Mouse (Mus musculus) mature B cell (primary cell): ENCODE measurements around the gene Tmem199.

Source experiments
- in situ Hi-C: fragments of 300-500 bp; cut with MboI; formaldehyde crosslinking; loops from 2 replicates; pipeline ENCODE4 v1.14.3; 2019

The Tmem199 gene

DNA sequence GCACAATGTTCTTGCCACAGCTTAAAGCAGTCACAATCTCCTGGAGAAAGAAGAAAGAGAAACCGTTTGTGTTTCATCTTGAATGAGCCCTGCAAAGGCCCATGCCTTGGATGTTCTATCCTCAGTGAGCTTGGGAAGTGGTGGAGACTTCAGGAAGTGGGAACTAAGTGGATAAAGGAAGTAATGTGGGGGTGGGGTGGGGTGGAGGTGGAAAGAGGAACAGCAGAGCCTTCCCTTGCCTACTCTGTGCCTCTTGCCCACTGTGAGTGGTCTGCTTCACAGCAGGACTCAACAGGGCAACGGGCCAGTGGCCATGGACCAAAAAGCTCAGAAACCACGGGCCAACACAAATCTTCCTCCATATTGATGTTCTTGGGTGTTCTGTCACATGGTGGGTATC is 36.7 kb downstream of the Tmem199 start:
- in situ Hi-C loops: no loop called here

DNA sequence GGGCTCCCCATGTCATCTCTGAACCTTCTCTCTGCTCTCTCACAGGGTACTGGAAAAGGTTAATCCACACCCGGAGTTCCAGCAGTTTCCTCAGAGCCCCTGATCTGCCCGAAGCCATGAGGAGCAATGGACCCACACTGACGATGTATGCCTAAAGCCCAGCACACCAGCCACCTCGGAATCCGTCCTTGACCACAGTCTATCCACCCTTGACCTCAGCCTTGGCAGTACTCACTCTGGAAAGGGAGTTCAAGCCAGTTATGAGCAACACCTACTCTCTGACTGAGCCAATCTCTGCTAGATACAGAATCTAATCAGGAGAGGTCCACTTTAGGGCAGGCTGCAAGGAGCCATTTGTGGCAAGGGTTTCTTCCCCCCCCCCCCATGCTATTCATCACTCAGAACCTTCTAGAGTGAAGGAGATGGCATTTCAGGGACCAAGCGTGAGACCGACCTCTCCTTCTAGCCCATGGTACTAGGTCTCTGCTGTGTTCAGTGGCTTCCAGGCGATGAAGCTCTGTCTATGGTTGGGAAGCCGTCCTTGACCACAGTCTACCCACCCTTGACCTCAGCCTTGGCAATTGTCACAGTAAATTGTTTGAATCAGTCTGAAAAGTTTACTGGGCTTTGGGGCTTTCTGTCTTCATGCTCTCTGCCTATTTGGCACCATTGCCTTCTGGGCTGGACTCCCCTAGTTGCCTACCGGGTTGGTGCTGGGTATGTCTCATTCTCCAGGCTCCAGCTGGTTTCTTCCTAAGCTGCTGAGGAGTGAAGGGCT is 40.5 kb downstream of the Tmem199 start:
- in situ Hi-C loops: no loop called here

DNA sequence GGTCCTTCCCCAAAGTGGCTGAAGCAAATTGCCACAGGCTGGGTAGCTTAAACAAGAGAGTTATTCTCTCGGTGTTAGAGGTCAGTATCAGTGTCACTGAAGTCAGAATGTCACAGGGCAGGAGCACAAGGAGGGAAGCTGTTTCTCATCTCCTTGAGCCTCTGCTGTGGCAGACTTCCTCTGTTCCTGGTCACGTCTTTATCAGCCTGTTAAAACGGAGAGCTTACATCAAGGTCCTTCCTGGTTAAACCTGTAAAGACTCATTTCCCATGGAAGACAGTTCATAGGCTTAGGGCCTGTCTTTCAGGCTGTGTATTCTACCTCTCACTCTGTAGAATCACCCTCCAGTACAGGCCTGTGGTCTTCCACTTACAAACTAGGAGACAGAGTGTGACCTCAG is 44.0 kb downstream of the Tmem199 start:
- in situ Hi-C loops: no loop called here

DNA sequence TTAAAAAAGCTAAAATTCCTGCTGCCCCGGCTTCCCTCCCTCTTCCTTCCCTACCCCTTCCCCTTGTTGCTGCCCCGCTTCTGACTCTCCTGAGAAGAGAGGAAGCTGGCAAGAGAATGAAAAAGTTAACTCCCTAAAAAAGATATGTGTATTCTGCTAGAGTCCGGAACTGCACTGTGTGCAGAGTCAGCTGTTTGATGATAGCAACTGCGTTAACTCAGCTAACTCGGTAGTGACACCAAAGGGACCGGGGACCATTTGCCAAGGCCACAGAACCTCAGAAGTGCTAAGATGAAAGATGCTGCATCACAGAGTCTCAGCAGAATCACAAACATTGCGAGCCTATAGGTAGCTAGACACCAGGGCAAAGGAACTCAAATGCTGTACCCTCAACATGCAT is 44.5 kb downstream of the Tmem199 start:
- in situ Hi-C loops: no loop called here

DNA sequence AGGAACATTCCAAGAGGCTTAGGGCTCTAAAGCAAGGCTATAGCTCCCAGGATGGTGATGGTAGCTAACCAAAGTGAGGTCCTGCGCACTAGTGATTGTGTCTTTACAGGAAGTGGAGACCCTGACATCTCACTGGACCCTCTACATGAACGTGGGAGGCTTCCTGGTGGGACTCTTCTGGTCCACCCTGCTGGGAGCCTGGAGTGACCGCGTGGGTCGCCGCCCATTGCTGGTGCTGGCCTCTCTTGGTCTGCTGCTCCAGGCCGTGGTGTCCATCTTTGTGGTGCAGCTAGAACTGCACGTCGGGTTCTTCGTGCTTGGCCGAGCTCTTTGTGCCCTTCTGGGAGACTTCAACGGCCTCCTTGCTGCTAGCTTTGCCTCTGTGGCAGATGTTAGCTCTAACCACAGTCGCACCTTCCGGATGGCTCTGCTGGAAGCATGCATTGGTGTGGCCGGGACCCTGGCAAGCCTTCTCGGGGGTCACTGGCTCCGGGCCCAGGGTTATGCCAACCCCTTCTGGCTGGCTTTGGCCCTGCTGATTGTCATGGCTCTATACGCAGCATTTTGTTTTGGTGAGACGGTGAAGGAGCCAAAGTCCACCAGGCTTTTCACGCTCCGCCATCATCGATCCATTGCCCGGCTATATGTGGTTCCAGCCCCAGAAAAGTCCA is 45.6 kb downstream of the Tmem199 start:
- in situ Hi-C loops: no loop called here

DNA sequence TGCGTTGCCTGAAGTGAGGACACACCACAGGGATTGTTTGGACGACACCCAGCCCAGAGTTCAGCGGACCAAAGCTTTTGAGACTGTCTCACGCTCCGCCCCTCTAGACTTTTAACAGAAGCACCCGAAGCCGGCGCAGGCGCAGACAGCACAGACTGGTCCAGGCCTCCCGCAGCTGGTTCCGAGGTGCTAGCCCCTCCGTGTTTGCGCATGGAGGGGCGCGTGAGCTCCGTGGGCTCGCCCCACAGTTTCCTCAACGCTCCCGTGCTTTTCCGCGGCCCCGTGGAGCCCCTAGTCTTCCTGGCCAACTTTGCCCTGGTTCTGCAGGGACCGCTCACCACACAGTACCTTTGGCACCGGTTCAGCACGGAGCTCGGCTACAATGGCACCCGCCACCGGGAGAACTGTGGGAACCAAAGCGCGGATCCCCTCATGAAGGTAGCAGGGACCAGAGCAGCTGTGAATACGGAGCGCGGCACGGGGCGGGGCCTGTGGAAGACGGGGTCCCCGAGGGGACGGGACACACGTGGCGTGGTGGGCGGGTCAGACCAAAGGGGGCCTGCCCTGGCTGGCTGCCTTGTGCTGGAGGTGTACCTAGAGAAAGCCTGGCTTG is 46.3 kb downstream of the Tmem199 start, which contains the start of gene Slc46a1:
Gene Slc46a1, plus strand, starts transcription at position 130 of the 613 bp plus-strand sequence.
- in situ Hi-C loops: no loop called here

DNA sequence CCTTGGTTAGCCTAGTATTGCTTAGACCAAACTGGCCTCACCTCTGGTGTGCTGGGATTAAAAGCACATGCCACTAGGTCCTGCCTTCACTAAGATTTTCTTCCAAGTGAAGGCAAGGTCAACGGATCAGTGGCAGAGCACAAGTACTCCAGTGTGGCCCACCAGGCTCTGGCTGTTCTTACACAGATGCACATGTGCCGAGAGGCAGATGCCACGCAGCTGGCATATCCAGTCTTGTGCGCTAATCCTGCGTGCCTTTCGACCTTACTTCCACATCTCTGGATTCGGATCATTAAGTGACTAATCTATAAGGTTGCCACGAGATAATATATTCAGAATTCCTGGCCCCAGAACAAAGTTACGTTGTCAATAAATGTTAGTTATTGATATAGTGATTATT is 46.9 kb downstream of the Tmem199 start:
- in situ Hi-C loops: no loop called here

DNA sequence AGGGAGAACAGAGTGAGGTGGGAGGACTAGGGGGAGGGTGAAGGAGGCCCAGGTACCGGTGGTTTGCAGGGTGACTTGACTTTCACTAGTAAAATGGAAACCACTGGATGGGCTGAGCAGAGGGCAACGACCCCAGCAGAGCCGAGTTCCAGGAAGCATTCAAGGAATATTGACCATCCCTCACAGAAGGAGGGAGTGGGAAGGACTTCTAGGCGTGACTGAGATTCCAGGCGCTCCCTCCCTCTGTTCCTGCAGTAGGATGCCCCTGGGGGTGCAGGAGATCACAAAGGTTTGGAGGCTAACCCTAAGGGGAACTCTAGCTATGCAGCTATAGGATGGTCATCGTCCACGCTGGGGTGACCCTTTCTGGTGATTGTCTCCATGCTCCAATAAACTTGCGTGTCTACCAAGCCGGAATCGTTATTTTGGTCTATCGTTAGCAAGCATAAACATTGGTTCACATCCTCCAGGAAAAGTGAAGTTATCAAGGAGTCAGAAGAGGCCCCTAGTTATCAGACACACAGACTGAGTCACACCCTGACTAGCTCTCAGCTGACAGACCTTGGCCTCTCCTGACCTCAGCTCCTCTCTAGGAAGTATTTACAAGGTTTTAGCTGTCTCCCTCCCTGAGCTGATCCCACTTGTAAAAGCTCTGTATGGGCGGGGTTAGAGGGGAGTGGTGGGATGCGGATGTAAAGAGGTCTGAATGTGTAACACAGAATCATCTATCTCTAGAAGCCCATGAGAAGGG is 48.5 kb downstream of the Tmem199 start:
- in situ Hi-C loops: no loop called here

DNA sequence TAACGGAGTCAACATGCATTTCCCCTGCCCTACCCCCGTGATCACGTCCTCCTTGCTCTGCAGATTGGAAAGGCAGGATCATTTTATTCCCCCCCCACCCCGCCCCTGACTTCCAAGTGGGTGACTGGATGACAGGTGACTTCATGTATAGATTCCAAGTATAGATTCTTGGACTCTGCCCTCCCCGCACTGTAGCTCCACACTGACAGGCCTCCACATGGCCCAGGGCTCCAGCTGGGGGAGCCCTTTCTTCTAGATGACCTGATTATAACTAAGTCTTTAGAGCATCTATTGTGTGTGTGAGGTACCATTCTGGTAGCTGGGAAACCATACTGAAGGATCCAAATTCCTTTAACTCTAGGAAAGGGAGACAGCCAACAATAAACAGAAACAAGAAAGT is 49.3 kb downstream of the Tmem199 start:
- in situ Hi-C loops: no loop called here

DNA sequence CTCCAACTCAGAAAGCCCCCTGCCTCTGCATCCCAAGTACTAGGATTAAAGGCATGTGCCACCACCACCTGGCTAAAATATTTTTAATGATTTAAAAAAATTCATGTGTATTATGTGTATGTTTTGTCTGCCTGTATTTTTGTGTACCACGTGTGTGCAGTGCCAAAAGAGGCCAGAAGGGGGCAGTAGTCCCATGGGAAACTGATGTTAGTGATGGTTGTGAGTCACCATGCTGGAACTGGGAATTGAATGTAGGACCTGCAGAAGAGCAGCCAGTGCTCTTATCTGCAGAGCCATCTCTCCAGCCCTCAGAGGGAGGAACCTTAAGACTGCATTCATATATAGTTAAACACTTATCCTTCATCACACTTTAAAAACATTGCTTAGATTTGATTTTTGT is 50.1 kb downstream of the Tmem199 start:
- in situ Hi-C loops: no loop called here

DNA sequence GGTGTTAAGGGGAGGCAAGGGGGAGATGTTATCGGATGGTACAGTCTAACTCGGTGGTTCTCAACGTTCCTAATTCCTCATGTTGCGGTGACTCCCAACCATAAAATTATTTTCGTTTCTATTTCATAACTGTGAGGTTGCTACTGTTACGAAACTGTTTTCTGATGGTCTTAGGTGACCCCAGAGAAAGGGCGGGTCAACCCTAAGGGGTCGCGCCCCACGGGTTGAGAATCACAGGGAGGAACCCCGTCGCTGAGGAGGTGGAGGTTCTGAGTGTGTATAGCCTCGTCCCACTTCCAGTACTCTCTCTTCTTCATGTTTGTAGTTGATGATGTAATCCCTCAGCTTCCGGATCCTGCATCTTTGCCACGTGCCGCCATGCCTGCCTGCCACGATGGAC is 53.2 kb downstream of the Tmem199 start:
- in situ Hi-C loops: no loop called here
